Mouse (Mus musculus): ENCODE data around the gene LTO1.
"Not testable (repeated sequence)": the region's sequence is repeated elsewhere in the genome, so short reads cannot be mapped to it uniquely, and the experiment has no call there.

The LTO1 gene

DNA sequence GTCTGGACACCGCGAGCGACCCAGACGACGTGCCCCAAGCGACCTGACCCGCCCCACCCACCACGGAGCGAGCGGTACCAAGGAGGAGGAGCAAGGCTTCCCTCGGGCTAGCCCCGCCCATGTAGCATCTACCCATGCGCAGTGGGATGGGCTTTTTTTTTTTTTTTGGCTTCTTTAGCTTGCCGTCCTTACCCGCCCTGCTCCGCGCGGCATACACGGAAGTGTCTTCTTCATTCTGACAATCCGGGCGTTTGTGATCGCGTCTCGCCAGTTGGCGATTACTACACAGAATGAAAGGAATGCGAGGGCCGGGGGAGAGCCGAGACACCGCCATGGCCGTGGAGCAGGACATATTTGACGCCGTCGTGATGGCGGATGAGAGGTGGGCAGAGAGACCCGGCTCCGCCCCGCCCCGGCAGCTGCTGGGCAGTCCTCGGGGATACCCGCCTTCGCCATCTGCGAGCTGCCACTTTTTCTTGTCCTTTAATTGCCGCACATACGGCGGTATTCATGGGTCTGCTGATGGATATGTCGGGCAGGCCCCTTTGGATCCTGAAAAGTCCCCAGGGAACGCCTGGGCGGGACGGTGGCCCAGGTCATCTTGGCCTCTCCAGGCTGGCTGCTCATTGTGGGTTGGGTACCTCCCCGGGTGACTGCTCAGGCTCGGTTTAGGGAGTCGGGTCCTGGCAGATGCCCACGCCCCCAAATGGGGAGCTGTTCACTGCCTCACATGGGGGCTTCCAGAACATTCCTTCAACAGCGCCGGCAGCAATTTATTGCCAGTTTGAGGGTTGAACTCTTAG is at the start of gene LTO1:
LTO1 (plus strand) TSS at position 153 of the 803 bp plus-strand sequence.
- peak; percentile 46 for DNase-seq (ENCODE audit: extremely low read depth, low read depth, low spot score)

- no peak for DNase-seq (ENCODE audit: extremely low read depth, low read depth, low spot score)
Measured at GRCm38 (mm10) chr7:144867161-144867560, 47.7 kb upstream of the LTO1 start.

- no peak for DNase-seq (ENCODE audit: extremely low read depth, low read depth, low spot score)
Measured at GRCm38 (mm10) chr7:144867602-144868001, 47.3 kb upstream of the LTO1 start.

DNA sequence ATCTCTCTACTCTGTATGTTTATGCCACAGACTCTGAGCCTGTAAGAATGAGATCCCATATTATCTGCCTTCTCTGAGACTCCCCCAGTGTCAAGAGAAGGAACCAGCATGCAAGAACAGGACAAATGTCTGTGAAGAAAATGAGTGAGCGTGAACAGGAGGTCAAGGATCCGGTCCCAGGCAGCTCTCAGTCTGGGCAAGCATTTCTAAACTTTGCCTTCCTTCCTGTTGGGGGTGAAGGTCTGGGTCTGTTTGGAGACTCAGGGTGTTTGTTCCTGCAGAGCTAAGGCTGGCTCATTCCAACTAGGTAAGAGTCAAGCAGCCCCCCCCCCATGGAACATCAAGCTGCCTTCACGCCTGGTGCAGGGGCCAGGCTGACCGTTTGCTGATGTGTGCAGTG is 42.5 kb upstream of the LTO1 start:
- no peak for DNase-seq (ENCODE audit: extremely low read depth, low read depth, low spot score)

DNA sequence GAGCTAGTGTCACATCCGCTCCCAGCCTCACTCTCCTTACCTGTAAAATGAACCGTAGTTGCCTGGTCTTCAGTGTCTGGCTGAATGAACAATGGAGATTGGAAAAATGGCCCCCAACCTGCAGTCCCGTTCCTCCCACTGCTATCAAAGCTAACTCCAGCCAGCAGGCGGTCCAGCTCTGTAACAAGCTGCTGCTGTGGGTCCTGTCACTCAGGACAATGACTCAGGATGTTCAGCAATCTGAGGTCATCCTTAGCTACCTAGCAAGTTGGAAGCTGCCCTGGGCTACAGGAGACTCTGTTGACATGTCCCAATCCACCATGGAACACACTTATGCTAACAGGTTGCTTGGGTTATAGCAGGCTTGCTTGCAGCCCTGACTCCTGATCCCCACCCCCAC is 41.7 kb upstream of the LTO1 start:
- DNase-seq (ENCODE audit: extremely low read depth, low read depth, low spot score): no peak

- DNase-seq (ENCODE audit: extremely low read depth, low read depth, low spot score): no peak
Measured at GRCm38 (mm10) chr7:144874226-144874625, 40.7 kb upstream of the LTO1 start.

DNA sequence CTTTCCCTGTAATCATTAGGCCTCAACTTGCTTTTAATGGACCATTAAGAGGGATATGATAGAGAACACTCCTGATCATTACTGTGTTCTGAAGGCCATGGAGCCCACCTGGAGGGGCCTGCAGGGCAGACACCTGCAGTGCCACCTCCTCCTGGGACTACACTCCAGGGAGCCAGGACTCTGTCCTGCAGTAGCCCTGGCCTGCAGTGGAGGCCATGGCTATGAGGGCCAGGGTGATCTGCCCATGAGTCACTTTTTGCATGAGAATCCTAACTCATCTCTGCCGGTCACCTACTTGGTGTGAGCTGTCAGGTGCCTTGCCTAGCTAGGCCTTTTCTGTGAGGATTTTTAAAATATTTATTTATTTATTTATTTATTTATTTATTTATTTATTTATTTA is 36.5 kb upstream of the LTO1 start:
- no peak for DNase-seq (ENCODE audit: extremely low read depth, low read depth, low spot score)

DNA sequence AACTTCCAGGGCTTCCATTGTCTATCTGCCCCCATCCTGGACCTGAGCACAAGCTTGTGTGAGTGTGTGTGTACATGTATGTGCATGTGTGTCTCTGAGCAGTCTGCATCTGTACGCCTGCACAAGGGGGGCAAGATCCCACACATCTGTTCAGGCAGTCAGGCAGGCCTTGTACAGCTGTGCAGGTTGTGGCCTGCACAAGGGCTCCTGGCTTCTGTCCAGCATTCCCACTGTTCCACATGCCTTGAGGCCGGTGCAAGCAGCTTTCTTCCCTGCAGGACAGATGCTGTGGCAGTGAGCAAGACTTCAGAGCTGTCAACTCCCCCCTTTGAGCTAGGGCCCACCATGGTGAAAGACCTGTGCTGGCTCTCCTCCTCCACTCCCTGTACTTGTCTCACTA is 31.8 kb upstream of the LTO1 start:
- no peak for DNase-seq (ENCODE audit: extremely low read depth, low read depth, low spot score)

GRCm38 (mm10) chr7:144887672-144888071 is 27.2 kb upstream of the LTO1 start:
- DNase-seq (ENCODE audit: extremely low read depth, low read depth, low spot score): no peak

DNA sequence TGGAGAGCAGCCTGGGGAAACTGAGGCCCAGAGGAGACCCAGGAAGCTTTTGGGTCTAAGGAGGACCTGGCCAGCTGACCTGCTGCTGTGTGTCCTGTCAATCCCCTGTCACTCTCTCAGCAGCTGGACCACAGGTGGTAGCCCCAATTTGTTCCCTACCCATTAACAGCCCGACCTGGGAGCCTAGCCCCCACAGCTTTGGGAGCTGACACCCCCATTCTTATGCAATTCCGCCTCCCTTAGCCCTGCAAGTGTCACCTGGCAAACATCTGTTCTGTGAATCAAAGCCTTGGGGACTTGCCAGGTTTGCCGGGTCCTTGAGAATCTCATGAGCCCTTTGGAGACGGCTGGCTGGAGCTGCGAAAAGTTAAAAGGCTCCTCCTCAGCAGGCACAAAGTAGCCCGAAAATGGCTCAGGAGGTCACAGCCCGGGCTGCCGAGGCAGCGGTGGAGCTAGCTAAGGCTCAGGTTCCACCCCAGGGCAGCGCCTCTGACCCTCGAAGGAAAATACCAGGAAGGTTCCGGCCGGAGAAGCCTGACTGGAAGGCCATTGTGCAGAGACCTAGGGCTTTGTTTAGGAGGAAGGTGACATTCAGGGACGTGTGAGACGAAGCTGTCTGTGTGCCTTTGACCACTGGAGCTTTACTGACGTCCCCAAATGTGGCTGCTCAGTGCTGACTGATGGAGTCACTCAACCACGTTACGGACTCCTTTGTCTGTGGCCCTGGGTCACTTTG is 26.2 kb upstream of the LTO1 start:
- DNase-seq (ENCODE audit: extremely low read depth, low read depth, low spot score): no peak

DNA sequence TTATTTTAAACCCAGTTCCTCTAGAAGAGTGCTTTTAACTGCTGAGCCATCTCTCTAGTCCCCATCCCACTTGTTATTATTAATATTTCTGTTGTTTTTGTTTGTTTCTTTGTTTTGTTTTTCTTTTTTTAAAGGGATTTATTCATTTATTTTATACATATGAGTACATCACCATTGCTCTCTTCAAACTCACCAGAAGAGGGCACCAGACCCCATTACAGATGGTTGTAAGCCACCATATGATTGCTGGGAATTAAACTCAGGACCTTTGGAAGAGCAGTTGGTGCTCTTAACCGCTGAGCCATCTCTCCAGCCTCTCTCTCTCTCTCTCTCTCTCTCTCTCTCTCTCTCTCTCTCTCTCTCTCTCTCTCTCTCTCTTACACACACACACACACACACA is 24.2 kb upstream of the LTO1 start:
- DNase-seq (ENCODE audit: extremely low read depth, low read depth, low spot score): not testable (repeated sequence)

DNA sequence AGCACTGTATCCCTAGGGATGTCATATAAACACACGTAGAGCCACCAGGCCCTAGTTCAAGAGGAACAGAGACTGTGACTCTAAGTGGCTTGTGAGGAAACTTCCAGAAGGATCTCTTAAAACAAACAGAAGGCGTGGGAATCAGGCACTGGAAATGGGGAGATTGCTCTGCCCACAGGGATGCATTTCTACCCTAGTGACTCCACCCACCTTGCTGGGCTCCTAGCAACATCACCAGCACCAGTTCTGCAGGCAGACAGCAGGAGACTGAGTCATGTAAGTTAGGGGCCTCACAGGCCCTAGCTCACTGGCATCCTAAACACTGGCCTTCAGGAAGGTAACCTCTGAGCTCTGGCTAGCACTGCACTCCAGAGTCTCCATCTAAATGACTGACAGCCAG is 23.0 kb upstream of the LTO1 start:
- no peak for DNase-seq (ENCODE audit: extremely low read depth, low read depth, low spot score)

DNA sequence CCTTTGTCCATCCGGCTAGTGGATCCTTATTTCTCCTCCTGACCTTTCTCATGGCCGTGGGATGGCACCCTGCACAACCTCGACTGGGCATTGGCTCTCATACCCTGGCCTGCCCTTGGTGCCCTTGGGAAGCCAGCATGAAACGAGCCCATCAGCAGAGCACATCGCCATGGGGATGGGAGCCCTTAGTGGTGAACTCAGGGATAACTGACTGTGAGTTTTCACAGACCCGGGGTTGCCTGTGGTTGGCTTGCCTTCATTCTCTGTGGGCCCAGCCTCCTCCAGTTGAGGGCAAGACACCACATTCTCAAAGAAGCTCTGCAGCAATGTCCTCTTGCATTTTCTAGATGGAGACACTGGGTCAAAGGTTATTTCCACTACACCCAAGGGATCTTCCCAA is 22.6 kb upstream of the LTO1 start:
- no peak for DNase-seq (ENCODE audit: extremely low read depth, low read depth, low spot score)

DNA sequence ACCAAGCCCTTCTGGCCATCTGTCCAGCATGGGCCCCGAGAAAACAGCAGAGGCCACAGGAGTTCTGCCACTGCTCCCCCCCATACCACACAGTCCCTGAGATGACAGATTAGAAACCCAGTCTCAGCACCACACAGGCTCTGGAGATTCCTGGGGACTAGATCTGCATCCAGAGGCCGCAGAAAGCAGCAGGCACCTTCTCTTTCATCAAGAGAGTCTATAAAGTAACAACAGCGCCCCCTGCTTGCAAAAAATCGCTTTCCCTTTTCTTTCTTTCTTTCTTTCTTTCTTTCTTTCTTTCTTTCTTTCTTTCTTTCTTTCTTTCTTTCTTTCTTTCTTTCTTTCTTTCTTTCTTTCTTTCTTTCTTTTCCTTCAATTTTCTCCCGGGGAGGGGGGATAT is 20.7 kb upstream of the LTO1 start:
- no peak for DNase-seq (ENCODE audit: extremely low read depth, low read depth, low spot score)

DNA sequence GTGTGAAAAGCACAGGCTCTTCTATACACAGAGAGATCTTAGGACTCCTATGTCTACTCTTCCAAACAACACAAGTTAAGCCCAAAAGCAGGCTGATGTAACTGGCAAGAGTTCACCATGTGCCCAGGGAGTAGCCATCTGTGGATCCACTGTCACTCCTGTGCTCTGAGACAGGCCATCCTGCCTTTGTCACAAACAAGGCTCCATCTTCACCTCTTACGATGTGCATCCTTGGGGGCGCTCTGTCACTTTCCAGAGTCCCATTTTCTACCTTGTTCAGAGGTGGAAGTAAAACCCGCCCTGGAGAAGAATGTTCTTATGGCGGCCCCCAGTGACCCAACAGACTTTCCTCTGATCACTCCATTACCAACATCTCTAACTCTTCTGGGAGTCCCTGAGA is 20.2 kb upstream of the LTO1 start:
- no peak for DNase-seq (ENCODE audit: extremely low read depth, low read depth, low spot score)

- no peak for DNase-seq (ENCODE audit: extremely low read depth, low read depth, low spot score)
Measured at GRCm38 (mm10) chr7:144895305-144896111, 19.4 kb upstream of the LTO1 start.

DNA sequence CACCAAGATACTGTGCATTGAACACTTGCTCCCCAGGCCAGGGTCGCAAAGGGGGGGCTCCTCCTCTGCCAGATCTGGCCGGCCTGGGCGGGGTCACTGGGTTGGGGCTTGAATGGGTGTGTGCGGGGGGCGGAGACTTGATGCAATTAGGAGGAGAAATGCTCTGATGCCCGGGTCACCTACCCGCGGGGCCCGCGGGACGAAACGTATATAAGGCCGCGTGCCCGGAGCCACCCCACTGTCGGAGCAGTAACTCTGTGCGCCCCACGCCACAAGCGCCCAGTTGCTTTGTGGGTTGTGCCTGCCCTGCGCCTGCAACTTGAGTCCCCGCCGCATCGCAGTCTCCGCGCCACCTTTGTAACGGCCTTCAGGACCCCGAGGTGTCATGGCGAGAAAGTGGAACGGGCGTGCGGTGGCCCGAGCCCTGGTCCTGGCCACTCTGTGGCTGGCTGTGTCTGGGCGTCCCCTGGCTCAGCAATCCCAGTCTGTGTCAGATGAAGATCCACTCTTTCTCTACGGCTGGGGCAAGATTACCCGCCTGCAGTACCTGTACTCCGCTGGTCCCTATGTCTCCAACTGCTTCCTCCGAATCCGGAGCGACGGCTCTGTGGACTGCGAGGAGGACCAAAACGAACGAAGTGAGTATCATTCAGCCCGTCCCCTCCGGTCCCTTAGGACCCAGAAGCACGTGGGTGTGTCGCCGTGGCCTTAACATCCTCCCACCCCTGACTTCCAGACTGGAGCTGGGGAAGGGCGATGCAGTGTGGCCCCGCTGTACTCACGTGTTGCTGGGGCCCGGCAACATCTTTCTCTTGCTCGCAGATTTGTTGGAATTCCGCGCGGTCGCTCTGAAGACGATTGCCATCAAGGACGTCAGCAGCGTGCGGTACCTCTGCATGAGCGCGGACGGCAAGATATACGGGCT is 18.3 kb upstream of the LTO1 start, which contains the start of gene Fgf15:
Fgf15 (plus strand) TSS at position 238 of the 925 bp plus-strand sequence.
- no peak for DNase-seq (ENCODE audit: extremely low read depth, low read depth, low spot score)

GRCm38 (mm10) chr7:144898506-144898905 is 16.4 kb upstream of the LTO1 start:
- DNase-seq (ENCODE audit: extremely low read depth, low read depth, low spot score): no peak

DNA sequence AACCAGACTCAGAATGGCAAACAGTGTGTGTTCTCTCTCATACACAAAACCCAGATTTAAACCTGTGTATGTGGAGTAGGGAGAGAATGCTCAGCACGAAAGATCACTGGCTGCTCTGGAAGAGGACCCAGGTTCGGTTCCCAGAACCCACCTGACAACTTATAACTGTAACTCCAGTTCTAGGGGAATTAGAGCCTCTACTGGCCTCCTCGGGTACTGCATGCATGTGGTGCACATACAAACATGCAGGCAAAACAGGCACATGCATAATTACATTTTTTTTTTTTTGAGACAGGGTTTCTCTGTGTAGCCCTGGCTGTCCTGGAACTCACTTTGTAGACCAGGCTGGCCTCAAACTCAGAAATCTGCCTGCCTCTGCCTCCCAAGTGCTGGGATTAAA is 9.4 kb upstream of the LTO1 start:
- not testable (repeated sequence) for DNase-seq (ENCODE audit: extremely low read depth, low read depth, low spot score)

DNA sequence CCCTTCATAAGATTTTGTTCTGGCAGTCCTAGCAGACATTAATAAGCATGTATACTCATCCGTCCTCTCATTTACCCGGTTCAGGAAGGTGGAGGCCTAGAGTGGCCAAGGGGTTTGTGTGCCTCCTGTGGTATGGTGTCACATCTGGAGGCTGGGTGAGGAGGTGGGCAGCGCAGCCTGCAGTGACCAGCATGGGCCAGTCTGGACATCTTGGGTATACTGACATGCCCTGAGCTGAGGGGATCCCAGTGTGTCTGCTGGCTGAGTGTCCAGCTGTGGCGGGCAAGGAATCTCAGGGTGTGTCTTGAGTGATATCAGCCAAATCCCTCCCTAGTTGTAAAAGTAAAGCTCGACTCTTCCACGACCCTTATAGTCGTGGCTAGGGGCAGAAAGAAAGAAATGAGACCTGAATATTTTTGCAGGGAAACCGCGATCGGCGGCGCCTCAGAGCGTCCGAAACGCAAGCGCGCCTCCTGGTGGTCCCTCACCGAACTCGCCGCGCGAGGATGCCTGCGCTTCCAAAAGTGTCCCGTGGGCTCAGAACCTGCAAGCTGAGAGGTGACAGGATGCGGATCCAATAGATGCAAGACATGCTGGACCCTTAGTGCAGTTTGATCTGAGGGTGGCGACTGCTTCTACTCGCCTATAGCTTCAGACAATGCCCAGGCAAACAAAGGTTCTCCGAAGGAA is 8.0 kb upstream of the LTO1 start:
- DNase-seq (ENCODE audit: extremely low read depth, low read depth, low spot score): no peak

Data from fat pad, adult 2 months (tissue).